Mouse (Mus musculus) cerebellum, adult 2 months (tissue): ENCODE measurements at regions not wholly inside any gene's neighbourhood (a gene's known extent, or its start where the extent isn't known, plus 50 kb on each side); places are given as distances from the start of the nearest gene placed in this dataset.

Source experiments
- CTCF ChIP-seq: fragments of 200-500 bp; IDR thresholded peaks from 2 replicates; pipeline ENCODE4 v1.5.1; 2011; ENCODE audit warnings: low read depth, mild to moderate bottlenecking, control low read depth, low read length, moderate library complexity, borderline replicate concordance; ENCODE audit not compliant: insufficient read depth
- POLR2A ChIP-seq: fragments of 200-500 bp; IDR thresholded peaks from 2 replicates; pipeline ENCODE4 v1.6.1; 2011; ENCODE audit warnings: low read length, control low read depth, borderline replicate concordance; ENCODE audit not compliant: insufficient read depth

GRCm38 (mm10) chr12:29140576-29140975 is 387.6 kb upstream of the Myt1l start:
- TF ChIP-seq POLR2A (no peak), CTCF (no peak)
